Mouse (Mus musculus) fat pad, adult 2 months (tissue): ENCODE results near the gene Bcl6b.

Experiments
- DNase-seq: peaks from one replicate; pipeline ENCODE4 v3.0.0-alpha.2; 2011; ENCODE audit warnings: low read depth, low spot score; ENCODE audit errors: extremely low read depth

Gene Bcl6b

GRCm38 (mm10) chr11:70234037-70234436 lies 4.4 kb upstream of the Bcl6b start:
- no peak for DNase-seq

GRCm38 (mm10) chr11:70233016-70233415 lies 3.4 kb upstream of the Bcl6b start:
- no peak for DNase-seq

- no peak for DNase-seq
These were observed 2.9 kb upstream of the Bcl6b start for GRCm38 (mm10) chr11:70232546-70232945.

- no peak for DNase-seq
These were observed 685 bp upstream of the Bcl6b start for GRCm38 (mm10) chr11:70230239-70230727.

- DNase-seq, result no peak
These were observed 770 bp downstream of the Bcl6b start for GRCm38 (mm10) chr11:70228828-70229227.

GRCm38 (mm10) chr11:70227661-70228245 lies 1.8 kb downstream of the Bcl6b start:
- no peak for DNase-seq

GRCm38 (mm10) chr11:70227126-70227525 lies 2.5 kb downstream of the Bcl6b start:
- DNase-seq, result no peak

GRCm38 (mm10) chr11:70226602-70226890 lies 3.1 kb downstream of the Bcl6b start:
- no peak for DNase-seq

- DNase-seq, result no peak
These were observed 3.6 kb downstream of the Bcl6b start for GRCm38 (mm10) chr11:70225798-70226601.

GRCm38 (mm10) chr11:70223724-70224123 lies 5.9 kb downstream of the Bcl6b start:
- no peak for DNase-seq

GRCm38 (mm10) chr11:70221603-70222500 lies 7.7 kb downstream of the Bcl6b start:
- DNase-seq, result no peak

GRCm38 (mm10) chr11:70220731-70221602 lies 8.6 kb downstream of the Bcl6b start, which contains the start of gene Slc16a13:
Slc16a13 (minus strand) TSS chr11:70221064.
- DNase-seq, result peak; percentile 98

GRCm38 (mm10) chr11:70220323-70220722 lies 9.3 kb downstream of the Bcl6b start:
- DNase-seq, result no peak

GRCm38 (mm10) chr11:70219873-70220272 lies 9.7 kb downstream of the Bcl6b start:
- peak; percentile 56 for DNase-seq

GRCm38 (mm10) chr11:70218741-70219470 lies 10.7 kb downstream of the Bcl6b start:
- no peak for DNase-seq

GRCm38 (mm10) chr11:70218039-70218438 lies 11.6 kb downstream of the Bcl6b start:
- DNase-seq, result peak; percentile 94

GRCm38 (mm10) chr11:70216103-70216502 lies 13.5 kb downstream of the Bcl6b start:
- no peak for DNase-seq

- DNase-seq, result no peak
These were observed 14.3 kb downstream of the Bcl6b start for GRCm38 (mm10) chr11:70215301-70215700.

- no peak for DNase-seq
These were observed 14.8 kb downstream of the Bcl6b start for GRCm38 (mm10) chr11:70214856-70215209.
